Mouse (Mus musculus) midbrain, embryonic 14.5 days (tissue): ENCODE data around the gene Slc44a4. TPM values are rescaled to one million over a fixed set of nuclear protein-coding genes. Genes with fewer than 3 reads are reported as not detected.
A peak's percentile ranks its signal among the peaks of the same experiment; 100 is the strongest.
"Not testable (repeated sequence)": the region's sequence is repeated elsewhere in the genome, so short reads cannot be mapped to it uniquely, and the experiment has no call there.

Source experiments
- ATAC-seq: fragments of 200-750 bp; cut with Nextera tagmentation; 2 replicates; pipeline ENCODE4 v1.8.0; 2017; ENCODE audit warnings: moderate number of reproducible peaks, moderate library complexity; ENCODE audit not compliant: low FRiP score, low TSS enrichment
- DNase-seq: peaks from one replicate; pipeline ENCODE4 v3.0.0-alpha.2; 2015
- H3K27ac ChIP-seq: fragments of 300-500 bp; sonication (generic); replicated peaks from 2 replicates; pipeline ENCODE4 v1.5.1; 2014; ENCODE audit warnings: mild to moderate bottlenecking, low read depth, low read length, moderate library complexity
- H3K27me3 ChIP-seq: fragments of 300-500 bp; sonication (generic); 2 replicates; pipeline ENCODE4 v1.6.1; 2014; ENCODE audit warnings: low read length, control low read depth, mixed read lengths; ENCODE audit not compliant: control insufficient read depth, insufficient read depth
- H3K36me3 ChIP-seq: fragments of 300-500 bp; sonication (generic); 2 replicates; pipeline ENCODE4 v1.6.1; 2014; ENCODE audit warnings: low read length, control low read depth; ENCODE audit not compliant: control insufficient read depth, insufficient read depth
- H3K4me1 ChIP-seq: fragments of 300-500 bp; sonication (generic); 2 replicates; pipeline ENCODE4 v1.6.1; 2014; ENCODE audit warnings: mild to moderate bottlenecking, antibody characterized with exemption, low read length, control low read depth; ENCODE audit not compliant: control insufficient read depth, insufficient read depth
- H3K4me2 ChIP-seq: fragments of 300-500 bp; sonication (generic); 2 replicates; pipeline ENCODE4 v1.6.1; 2014; ENCODE audit warnings: mild to moderate bottlenecking, low read length, moderate library complexity
- H3K4me3 ChIP-seq: fragments of 300-500 bp; sonication (generic); replicated peaks from 2 replicates; pipeline ENCODE4 v1.5.1; 2014; ENCODE audit warnings: low read depth, low read length
- H3K9ac ChIP-seq: fragments of 300-500 bp; sonication (generic); replicated peaks from 2 replicates; pipeline ENCODE4 v1.6.1; 2014; ENCODE audit warnings: mild to moderate bottlenecking, low read length, moderate library complexity
- H3K9me3 ChIP-seq: fragments of 300-500 bp; sonication (generic); 2 replicates; pipeline ENCODE4 v1.6.1; 2016; ENCODE audit warnings: low read length, control low read depth, mixed read lengths; ENCODE audit not compliant: control insufficient read depth
- WGBS: fragments of 180-500 bp; shearing (Covaris S2); extraction: QIAGEN DNeasy Blood & Tissue Kit; methylation state at CpG from one replicate; pipeline ENCODE4 v1.1.7; 2014; 5-methylcytosine and 5-hydroxymethylcytosine counted together
- polyA plus RNA-seq: library from polyadenylated mRNA; unstranded; fragments of >200 nt; fragmentation: Nextera tagmentation; extraction: Ambion mirVana; gene quantifications from 2 replicates; pipeline ENCODE4 v1.2.1, GENCODE M21; 2014

Slc44a4 gene
- polyA plus RNA-seq, 1 experiment from 2014 or later, result not detected

- ATAC-seq, result peak; percentile 59; the same call in 1 of the 2 replicates
- DNase-seq, result peak; percentile 56
- under 1% methylated on average over 29 of the region's 29 CpGs for WGBS
Observed at GRCm38 (mm10) chr17:34951636-34952377, 37.5 kb downstream of the Slc44a4 start.

GRCm38 (mm10) chr17:34952378-34953040 is 38.2 kb downstream of the Slc44a4 start:
- Histone ChIP-seq H3K4me3 (peak overlapping the region; percentile 98), H3K36me3 (peaks cover 25% of the 10 kb centered on the region), H3K4me1 (peaks cover 12% of the 10 kb centered on the region), H3K4me2 (peak overlapping the region; percentile 84), H3K9ac (peak overlapping the region; percentile 97), H3K9me3 (no peaks in the 10 kb centered on the region), H3K27me3 (0 out of 2 replicates have a peak, but pooled peaks cover 13% of the 10 kb centered on the region), H3K27ac (peak overlapping the region; percentile 87)
- WGBS, result under 1% methylated on average over 23 of the region's 23 CpGs
- peak; percentile 87 for ATAC-seq
- peak; percentile 90 for DNase-seq

More at GRCm38 (mm10) chr17:34951636-34952377, 37.5 kb downstream of the Slc44a4 start:
- Histone ChIP-seq H3K27me3 (0 out of 2 replicates have a peak, but pooled peaks cover 13% of the 10 kb centered on the region), H3K4me1 (peaks cover 12% of the 10 kb centered on the region), H3K9ac (peak overlapping the region; percentile 97), H3K4me2 (peak overlapping the region; percentile 84), H3K4me3 (peak overlapping the region; percentile 98), H3K36me3 (peaks cover 25% of the 10 kb centered on the region), H3K27ac (peak overlapping the region; percentile 87), H3K9me3 (no peaks in the 10 kb centered on the region)

DNA sequence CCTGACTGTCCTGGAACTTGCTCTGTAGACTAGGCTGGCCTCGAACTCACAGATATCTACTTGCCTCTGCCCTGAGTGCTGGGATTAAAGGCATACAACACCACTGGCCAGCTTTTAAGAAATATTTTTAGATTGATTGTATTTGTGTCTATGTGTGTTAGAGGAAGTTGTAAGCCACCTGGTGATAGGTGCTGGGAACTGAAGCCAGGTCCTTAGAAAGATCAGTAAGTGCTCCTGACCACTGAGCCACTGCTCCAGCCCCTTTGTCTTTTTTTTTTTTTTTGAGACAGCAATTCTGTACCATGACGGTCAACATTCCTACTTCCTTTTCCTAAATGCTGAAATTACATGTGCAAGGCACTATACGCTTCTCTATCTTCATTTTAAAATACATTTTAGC is 39.0 kb downstream of the Slc44a4 start:
- ATAC-seq (no peak), DNase-seq (no peak)
- Histone ChIP-seq H3K4me1 (peaks cover 12% of the 10 kb centered on the region), H3K9ac (no peak overlapping the region), H3K27me3 (0 out of 2 replicates have a peak, but pooled peaks cover 13% of the 10 kb centered on the region), H3K36me3 (peaks cover 24% of the 10 kb centered on the region), H3K9me3 (no peaks in the 10 kb centered on the region), H3K27ac (peak overlapping the region; percentile 87), H3K4me3 (peak overlapping the region; percentile 98; the same call in 1 of the 2 replicates), H3K4me2 (peak overlapping the region; percentile 84; the same call in 1 of the 2 replicates)
- WGBS, result 95% methylated on average over 3 of the region's 3 CpGs

- Histone ChIP-seq H3K9ac (no peak overlapping the region), H3K4me2 (no peak overlapping the region), H3K36me3 (peaks cover 18% of the 10 kb centered on the region), H3K27ac (no peak overlapping the region), H3K4me3 (no peak overlapping the region), H3K9me3 (no peaks in the 10 kb centered on the region), H3K4me1 (peaks cover 12% of the 10 kb centered on the region), H3K27me3 (0 out of 2 replicates have a peak, but pooled peaks cover 13% of the 10 kb centered on the region)
- DNase-seq (no peak), ATAC-seq (no peak)
- whole genome bisulfite sequencing, result 95% methylated on average over 4 of the region's 4 CpGs
Observed at GRCm38 (mm10) chr17:34953904-34954303, 39.6 kb downstream of the Slc44a4 start.

DNA sequence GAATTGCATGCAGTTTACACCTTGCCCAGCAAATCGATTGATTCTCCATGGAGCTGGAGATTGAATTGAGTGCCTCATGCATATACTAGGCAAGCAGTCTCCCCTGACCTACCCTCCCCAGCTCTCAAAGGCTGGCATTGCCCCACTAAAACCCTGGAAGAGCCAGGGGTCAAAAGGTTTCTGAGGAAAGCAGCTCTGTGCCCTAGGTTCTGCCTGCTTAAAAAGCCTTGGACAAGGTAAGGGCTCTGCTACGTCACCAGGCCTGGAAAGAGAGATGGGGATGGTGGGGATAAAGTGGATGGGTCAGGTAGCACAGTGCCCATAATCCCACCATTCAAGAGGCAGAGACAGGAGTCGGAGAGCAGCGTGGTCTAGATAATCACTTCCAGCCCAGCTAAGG is 40.6 kb downstream of the Slc44a4 start:
- Histone ChIP-seq H3K4me2 (no peak overlapping the region), H3K9ac (no peak overlapping the region)
- no peak for ATAC-seq

DNA sequence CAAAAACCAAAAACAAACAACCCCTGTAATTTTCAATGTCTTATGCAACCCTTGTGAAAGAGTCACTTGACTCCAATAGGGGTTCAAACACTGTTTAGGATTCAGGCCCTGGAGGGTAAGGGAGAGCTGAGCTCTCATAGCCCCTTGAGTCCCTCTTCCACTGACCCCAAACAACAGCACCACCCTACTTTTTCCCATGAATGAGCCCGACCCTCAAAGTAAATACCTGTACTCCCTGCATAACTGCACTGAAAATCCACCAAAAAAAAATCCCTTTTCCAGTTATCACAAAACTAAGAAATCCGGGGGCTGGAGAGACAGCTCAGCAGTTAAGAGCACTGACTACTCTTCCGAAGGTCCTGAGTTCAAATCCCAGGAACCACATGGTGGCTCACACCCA is 41.6 kb downstream of the Slc44a4 start:
- H3K4me2 ChIP-seq, result no peak overlapping the region
- ATAC-seq, result no peak
- DNase-seq, result no peak
- H3K9ac ChIP-seq, result no peak overlapping the region
- WGBS, result 79% methylated on average over 3 of the region's 3 CpGs
- no peak overlapping the region for H3K27ac ChIP-seq
- 0 out of 2 replicates have a peak, but pooled peaks cover 13% of the 10 kb centered on the region for H3K27me3 ChIP-seq
- H3K4me1 ChIP-seq, result peaks cover 9% of the 10 kb centered on the region
- H3K9me3 ChIP-seq, result no peaks in the 10 kb centered on the region
- peaks cover 2% of the 10 kb centered on the region for H3K36me3 ChIP-seq
- no peak overlapping the region for H3K4me3 ChIP-seq

More for the DNA sequence above, 40.6 kb downstream of the Slc44a4 start:
- Histone ChIP-seq H3K4me3 (no peak overlapping the region), H3K9me3 (no peaks in the 10 kb centered on the region), H3K36me3 (peaks cover 12% of the 10 kb centered on the region), H3K27me3 (0 out of 2 replicates have a peak, but pooled peaks cover 13% of the 10 kb centered on the region), H3K4me1 (peaks cover 17% of the 10 kb centered on the region), H3K27ac (no peak overlapping the region)
- DNase-seq, result no peak
- WGBS, result 79% methylated on average over 4 of the region's 4 CpGs

GRCm38 (mm10) chr17:34956340-34956739 is 42.1 kb downstream of the Slc44a4 start:
- no peak overlapping the region for H3K4me2 ChIP-seq
- no peaks in the 10 kb centered on the region for H3K36me3 ChIP-seq
- no peak overlapping the region for H3K9ac ChIP-seq
- DNase-seq (peak; percentile 54), ATAC-seq (no peak)
- H3K9me3 ChIP-seq, result no peaks in the 10 kb centered on the region
- WGBS, result 44% methylated on average over 1 of the region's 1 CpGs
- H3K4me1 ChIP-seq, result 0 out of 2 replicates have a peak, but pooled peaks cover 5% of the 10 kb centered on the region
- H3K27me3 ChIP-seq, result 0 out of 2 replicates have a peak, but pooled peaks cover 13% of the 10 kb centered on the region
- no peak overlapping the region for H3K27ac ChIP-seq
- H3K4me3 ChIP-seq, result no peak overlapping the region

DNA sequence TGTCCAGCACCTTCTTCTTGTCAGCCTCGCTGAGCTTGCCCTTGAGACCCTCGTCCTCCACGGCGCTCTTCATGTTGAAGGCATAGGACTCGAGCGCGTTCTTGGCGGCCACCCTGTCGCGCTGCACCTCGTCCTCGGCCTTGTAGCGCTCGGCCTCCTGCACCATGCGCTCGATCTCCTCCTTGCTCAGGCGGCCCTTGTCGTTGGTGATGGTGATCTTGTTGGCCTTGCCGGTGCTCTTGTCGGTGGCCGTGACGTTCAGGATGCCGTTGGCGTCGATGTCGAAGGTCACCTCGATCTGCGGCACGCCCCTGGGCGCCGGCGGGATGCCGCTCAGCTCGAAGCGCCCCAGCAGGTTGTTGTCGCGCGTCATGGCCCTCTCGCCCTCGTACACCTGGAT is 43.0 kb downstream of the Slc44a4 start:
- DNase-seq, H3K9ac ChIP-seq, H3K4me1 ChIP-seq, ATAC-seq, H3K27ac ChIP-seq, H3K9me3 ChIP-seq, H3K4me2 ChIP-seq, H3K4me3 ChIP-seq, H3K36me3 ChIP-seq: not testable (repeated sequence)
- 0 out of 2 replicates have a peak, but pooled peaks cover 13% of the 10 kb centered on the region for H3K27me3 ChIP-seq
- 18% methylated on average over 33 of the region's 40 CpGs for WGBS
